Mouse (Mus musculus) urinary bladder, postnatal 10 days (tissue): ENCODE measurements around the gene Mrpl19.

Experiments used
- DNase-seq: peaks from one replicate; pipeline ENCODE4 v3.0.0; 2022; ENCODE audit warnings: low spot score

The Mrpl19 gene

GRCm38 (mm10) chr6:81965296-81966067 lies at the start of gene Mrpl19:
Gene Mrpl19, minus strand, starts transcription at chr6:81965958.
- DNase-seq = peak; percentile 66

GRCm38 (mm10) chr6:82012392-82012791 lies 46.6 kb upstream of the Mrpl19 start:
- no peak for DNase-seq

- no peak for DNase-seq
Observed at GRCm38 (mm10) chr6:81990049-81990810, 24.5 kb upstream of the Mrpl19 start.

- DNase-seq = no peak
Observed at GRCm38 (mm10) chr6:81988341-81988740, 22.6 kb upstream of the Mrpl19 start.

GRCm38 (mm10) chr6:81987580-81987979 lies 21.8 kb upstream of the Mrpl19 start:
- no peak for DNase-seq

GRCm38 (mm10) chr6:81987010-81987409 lies 21.3 kb upstream of the Mrpl19 start:
- peak; percentile 54 for DNase-seq

GRCm38 (mm10) chr6:81986599-81986998 lies 20.8 kb upstream of the Mrpl19 start:
- DNase-seq = no peak

- no peak for DNase-seq
Observed at GRCm38 (mm10) chr6:81986171-81986570, 20.4 kb upstream of the Mrpl19 start.

GRCm38 (mm10) chr6:81979286-81979685 lies 13.5 kb upstream of the Mrpl19 start:
- no peak for DNase-seq

- peak; percentile 40 for DNase-seq
Observed at GRCm38 (mm10) chr6:81975971-81976621, 10.3 kb upstream of the Mrpl19 start.

GRCm38 (mm10) chr6:81972595-81972994 lies 6.8 kb upstream of the Mrpl19 start:
- no peak for DNase-seq

GRCm38 (mm10) chr6:81971196-81971595 lies 5.4 kb upstream of the Mrpl19 start:
- no peak for DNase-seq

- no peak for DNase-seq
Observed at GRCm38 (mm10) chr6:81966068-81966544, 348 bp upstream of the Mrpl19 start.

GRCm38 (mm10) chr6:81960284-81960683 lies 5.5 kb downstream of the Mrpl19 start:
- no peak for DNase-seq

GRCm38 (mm10) chr6:81959866-81960265 lies 5.9 kb downstream of the Mrpl19 start:
- DNase-seq = no peak

- no peak for DNase-seq
Observed at GRCm38 (mm10) chr6:81957992-81958391, 7.8 kb downstream of the Mrpl19 start.

GRCm38 (mm10) chr6:81956399-81956798 lies 9.4 kb downstream of the Mrpl19 start:
- DNase-seq = no peak

- no peak for DNase-seq
Observed at GRCm38 (mm10) chr6:81955133-81955532, 10.6 kb downstream of the Mrpl19 start.

GRCm38 (mm10) chr6:81946906-81947305 lies 18.9 kb downstream of the Mrpl19 start:
- no peak for DNase-seq

- no peak for DNase-seq
Observed at GRCm38 (mm10) chr6:81944432-81944831, 21.3 kb downstream of the Mrpl19 start.

GRCm38 (mm10) chr6:81943281-81943680 lies 22.5 kb downstream of the Mrpl19 start:
- no peak for DNase-seq

GRCm38 (mm10) chr6:81941718-81942117 lies 24.0 kb downstream of the Mrpl19 start:
- no peak for DNase-seq

- no peak for DNase-seq
Observed at GRCm38 (mm10) chr6:81933281-81933680, 32.5 kb downstream of the Mrpl19 start.
